ENCODE assay signal across 11 mouse cellular contexts in genomic region chr12:72267614-72268013, GRCm38 (mm10).
DNase-seq lines count a peak whose midpoint lies in the region; ATAC-seq and TF ChIP-seq lines count a peak whose summit lies in the region.
"Had no signal": no experiment of that assay in that cellular context is flagged by ENCODE, and none has a peak within 500 bp of the region (broad histone marks: within the 10 kb centered on the region; RNA-seq: fewer than 3 reads in every experiment).

No protein-coding gene starts in this region.

- TF ChIP-seq RAD21 in MEL (IDR thresholded peaks at IDR 0.05; ENCODE audit: low read depth, low read length), result peak; percentile 38

- H3K4me2 ChIP-seq in heart, postnatal 0 days (ENCODE audit: low read depth, low read length), result no peak overlapping the region
- H3K4me2 ChIP-seq in liver, postnatal 0 days (ENCODE audit: low read depth, low read length), result no peak overlapping the region
- H3K4me2 ChIP-seq: hindbrain, embryonic 14.5 days; midbrain, embryonic 13.5 days; stomach, embryonic 15.5 days had no signal

- no peak for DNase-seq in heart, postnatal 0 days (ENCODE audit: low spot score)
- no peak for DNase-seq in heart, adult 11 months
- peak; percentile 11 for DNase-seq in retina, adult 2 months (ENCODE audit: low read depth, low spot score)
- DNase-seq in retina, postnatal 1 day, result no peak
- peak; percentile 28 for DNase-seq in MEL (ENCODE audit: low read depth, low spot score)
- peak; percentile 29 for DNase-seq in liver, postnatal 0 days
- DNase-seq in cerebellum, postnatal 36 days, result no peak
- no peak for DNase-seq in heart, postnatal 10 days

- H3K4me1 ChIP-seq in heart, postnatal 0 days (ENCODE audit: control insufficient read depth, insufficient read depth), result no peaks in the 10 kb centered on the region
- no peaks in the 10 kb centered on the region for H3K4me1 ChIP-seq in MEL (ENCODE audit: control insufficient read depth in 1 of 2, insufficient read depth in 2 of 2, low read length in 2 of 2)
- no peaks in the 10 kb centered on the region for H3K4me1 ChIP-seq in liver, postnatal 0 days (ENCODE audit: insufficient read depth)
- H3K4me1 ChIP-seq: stomach, embryonic 15.5 days had no signal

- no peak overlapping the region for H3K9ac ChIP-seq in heart, postnatal 0 days (replicated peaks; ENCODE audit: low read depth, low read length)
- no peak overlapping the region for H3K9ac ChIP-seq in MEL (ENCODE audit: control insufficient read depth, low read depth, low read length, poor library complexity, severe bottlenecking)
- no peak overlapping the region for H3K9ac ChIP-seq in liver, postnatal 0 days (replicated peaks)
- H3K9ac ChIP-seq: hindbrain, embryonic 14.5 days; midbrain, embryonic 13.5 days; stomach, embryonic 15.5 days had no signal

- 77% methylated on average over 2 of the region's 2 CpGs for WGBS in heart, postnatal 0 days
- 72% methylated on average over 2 of the region's 2 CpGs for WGBS in liver, postnatal 0 days (ENCODE audit: insufficient replicate concordance)

- H3K27me3 ChIP-seq in heart, postnatal 0 days (ENCODE audit: control insufficient read depth, insufficient read depth, low read length), result no peaks in the 10 kb centered on the region
- H3K27me3 ChIP-seq in MEL (ENCODE audit: control insufficient read depth in 1 of 2, insufficient read depth in 2 of 2, low read length in 2 of 2), result no peaks in the 10 kb centered on the region
- H3K27me3 ChIP-seq in liver, postnatal 0 days (ENCODE audit: insufficient read depth, low read length), result no peaks in the 10 kb centered on the region
- H3K27me3 ChIP-seq: midbrain, embryonic 13.5 days; stomach, embryonic 15.5 days had no signal

- no peak overlapping the region for H3K4me3 ChIP-seq in heart, postnatal 0 days (ENCODE audit: low read depth, low read length)
- no peak overlapping the region for H3K4me3 ChIP-seq in MEL (ENCODE audit: control insufficient read depth in 1 of 2, insufficient read depth in 1 of 2, low read depth in 2 of 2, low read length in 2 of 2)
- H3K4me3 ChIP-seq in liver, postnatal 0 days (ENCODE audit: low read depth, low read length), result no peak overlapping the region
- H3K4me3 ChIP-seq: midbrain, embryonic 13.5 days; stomach, embryonic 15.5 days had no signal

- intact Hi-C loops in heart, postnatal 10 days (cut with DNase I), result no loop called here

- no peaks in the 10 kb centered on the region for H3K9me3 ChIP-seq in heart, postnatal 0 days (replicated peaks; ENCODE audit: control insufficient read depth, low read length)
- H3K9me3 ChIP-seq in MEL (replicated peaks; ENCODE audit: insufficient read depth, low read length), result no peaks in the 10 kb centered on the region
- no peaks in the 10 kb centered on the region for H3K9me3 ChIP-seq in liver, postnatal 0 days (ENCODE audit: low read length)
- H3K9me3 ChIP-seq: midbrain, embryonic 13.5 days; stomach, embryonic 15.5 days had no signal

- TF ChIP-seq CTCF in heart, postnatal 0 days (IDR thresholded peaks at IDR 0.05; ENCODE audit: low read depth), result peak; percentile 17; the same call in 1 of the 2 replicates
- TF ChIP-seq CTCF in MEL (IDR thresholded peaks at IDR 0.05 in 2 of 3, conservative IDR thresholded peaks at IDR 0.05 in 1 of 3; ENCODE audit: control insufficient read depth in 1 of 3, insufficient read depth in 1 of 3, low read depth in 2 of 3, low read length in 3 of 3, poor library complexity in 1 of 3, severe bottlenecking in 1 of 3), result peak; percentile 44 to 54 (median 45)
- TF ChIP-seq CTCF in liver, postnatal 0 days (IDR thresholded peaks at IDR 0.05; ENCODE audit: low read depth), result peak; percentile 53

- no peak for TF ChIP-seq POLR2A in MEL (IDR thresholded peaks at IDR 0.05; ENCODE audit: control insufficient read depth in 1 of 2, insufficient read depth in 1 of 2, low read depth in 1 of 2, low read length in 2 of 2, poor library complexity in 1 of 2)

- H3K27ac ChIP-seq in heart, postnatal 0 days (ENCODE audit: low read depth), result no peak overlapping the region
- H3K27ac ChIP-seq in MEL (ENCODE audit: control insufficient read depth, low read depth, low read length), result no peak overlapping the region
- H3K27ac ChIP-seq in liver, postnatal 0 days (ENCODE audit: low read depth), result no peak overlapping the region
- H3K27ac ChIP-seq: hindbrain, embryonic 14.5 days; midbrain, embryonic 13.5 days; stomach, embryonic 15.5 days had no signal

- ATAC-seq in heart, postnatal 0 days (ENCODE audit: insufficient read depth, low read depth), result no peak
- no peak for ATAC-seq in liver, postnatal 0 days
- ATAC-seq: midbrain, embryonic 13.5 days had no signal

- no peaks in the 10 kb centered on the region for H3K36me3 ChIP-seq in heart, postnatal 0 days (replicated peaks; ENCODE audit: control insufficient read depth, insufficient read depth, low read length)
- H3K36me3 ChIP-seq in MEL (ENCODE audit: control insufficient read depth in 1 of 2, insufficient read depth in 2 of 2, low read length in 2 of 2), result no peaks in the 10 kb centered on the region
- no peaks in the 10 kb centered on the region for H3K36me3 ChIP-seq in liver, postnatal 0 days (replicated peaks; ENCODE audit: insufficient read depth, low read length)
- H3K36me3 ChIP-seq: midbrain, embryonic 13.5 days; stomach, embryonic 15.5 days had no signal

- no peaks in the 10 kb centered on the region for H3K79me2 ChIP-seq in MEL (ENCODE audit: control insufficient read depth, insufficient read depth, low read length, poor library complexity)

- TF ChIP-seq EP300 in heart, postnatal 0 days (IDR thresholded peaks at IDR 0.05; ENCODE audit: low read depth), result no peak
- no peak for TF ChIP-seq EP300 in MEL (IDR thresholded peaks at IDR 0.05; ENCODE audit: low read depth in 1 of 2, low read length in 2 of 2)
- no peak for TF ChIP-seq EP300 in liver, postnatal 0 days (IDR thresholded peaks at IDR 0.05; ENCODE audit: low read depth)

TF ChIP-seq in MEL, 35 proteins besides CTCF, POLR2A, EP300 and RAD21:
- TF ChIP-seq MAFK (IDR thresholded peaks at IDR 0.05; ENCODE audit: borderline replicate concordance, low read depth, low read length), result no peak
- no peak for TF ChIP-seq CHD1 (IDR thresholded peaks at IDR 0.05; ENCODE audit: low read depth, low read length)
- no peak for TF ChIP-seq MXI1 (IDR thresholded peaks at IDR 0.05; ENCODE audit: low read depth, low read length)
- no peak for TF ChIP-seq NELFE (IDR thresholded peaks at IDR 0.05; ENCODE audit: low read depth, low read length)
- no peak for TF ChIP-seq BHLHE40 (IDR thresholded peaks at IDR 0.05; ENCODE audit: borderline replicate concordance, low read depth, low read length)
- no peak for TF ChIP-seq SIN3A (IDR thresholded peaks at IDR 0.05; ENCODE audit: low read length)
- no peak for TF ChIP-seq UBTF (IDR thresholded peaks at IDR 0.05; ENCODE audit: borderline replicate concordance, insufficient read depth, low read depth, low read length)
- no peak for TF ChIP-seq TCF12 (IDR thresholded peaks at IDR 0.05; ENCODE audit: low read depth, low read length)
- peak; percentile 42 for TF ChIP-seq SMC3 (IDR thresholded peaks at IDR 0.05; ENCODE audit: low read depth, low read length)

Comparison
In these comparisons a context has a peak if more than half of its experiments do, and no peak if none do; other contexts are left out.
1. DNase-seq: peak in retina, adult 2 months (single experiment), MEL (single experiment) and liver, postnatal 0 days (single experiment); none in heart, postnatal 0 days (single experiment), heart, adult 11 months (single experiment), retina, postnatal 1 day (single experiment), cerebellum, postnatal 36 days (0 of 2) and heart, postnatal 10 days (0 of 2).
2. Peak in every context shown above with its lines, with median percentiles within 50 percentile points of each other: CTCF ChIP-seq.